Mouse (Mus musculus) heart, adult 18-20 months (tissue): Measurements from ENCODE around the gene Spcs2. TPM values are rescaled to one million over a fixed set of nuclear protein-coding genes. Genes with fewer than 3 reads are reported as not detected.
A peak's percentile ranks its signal among the peaks of the same experiment; 100 is the strongest.

Experiments
- DNase-seq, 2 experiments: peaks; one replicate each; pipeline ENCODE4 v3.0.0; 2021 to 2022; ENCODE audit warnings: mixed read lengths in 1 of 2
- total RNA-seq, 2 experiments: library from RNA; stranded (reverse); gene quantifications; 2 replicates each; pipeline ENCODE4 v1.2.3; 2021

The Spcs2 gene
- total RNA-seq, 2 experiments from 2014 or later: 62.7 to 65.6 TPM

GRCm38 (mm10) chr7:99864241-99865028 lies 1.2 kb upstream of the Spcs2 start:
- no peak for DNase-seq

DNA sequence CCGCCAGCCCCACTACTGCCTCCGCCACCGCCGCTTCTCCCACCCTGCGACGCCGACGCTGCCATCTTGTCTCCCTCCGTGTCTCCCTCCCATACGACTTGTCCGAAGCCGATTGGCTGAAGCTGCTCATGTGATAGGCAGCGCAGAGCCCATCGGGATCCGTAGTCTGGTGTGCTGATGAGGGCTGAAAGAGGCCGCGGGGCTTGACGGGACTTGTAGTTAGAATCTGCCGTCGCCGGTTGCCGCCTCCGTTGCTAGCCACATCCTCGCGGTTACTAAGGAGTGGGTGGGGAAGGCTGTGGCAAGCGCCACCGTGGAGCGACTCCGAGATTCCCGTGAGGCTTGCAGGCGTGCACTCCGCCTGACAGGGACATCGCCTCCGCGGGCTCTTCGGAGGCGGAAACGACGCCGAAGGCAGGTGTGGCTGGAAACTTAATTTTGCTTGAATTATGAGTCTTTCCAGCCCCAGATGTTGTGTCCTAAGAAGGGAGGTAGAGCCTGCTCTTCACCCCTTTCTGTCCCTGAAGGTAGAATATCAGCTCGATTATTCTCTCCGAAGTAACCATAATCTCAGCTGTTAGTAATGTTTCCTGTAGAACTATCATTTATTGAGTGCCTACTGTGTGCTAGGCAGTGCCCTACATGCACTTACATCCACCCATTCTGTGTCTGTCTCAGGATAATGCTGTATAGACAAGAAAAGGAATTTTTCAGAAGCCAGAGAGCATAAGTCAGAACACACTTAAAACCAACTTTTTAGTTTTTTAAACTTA lies 4.3 kb downstream of the Spcs2 start, which contains the start of gene Xrra1:
TSS of gene Xrra1 (plus strand) at position 304 of the 773 bp plus-strand sequence.
- DNase-seq: peak; percentile 97 to 99

DNA sequence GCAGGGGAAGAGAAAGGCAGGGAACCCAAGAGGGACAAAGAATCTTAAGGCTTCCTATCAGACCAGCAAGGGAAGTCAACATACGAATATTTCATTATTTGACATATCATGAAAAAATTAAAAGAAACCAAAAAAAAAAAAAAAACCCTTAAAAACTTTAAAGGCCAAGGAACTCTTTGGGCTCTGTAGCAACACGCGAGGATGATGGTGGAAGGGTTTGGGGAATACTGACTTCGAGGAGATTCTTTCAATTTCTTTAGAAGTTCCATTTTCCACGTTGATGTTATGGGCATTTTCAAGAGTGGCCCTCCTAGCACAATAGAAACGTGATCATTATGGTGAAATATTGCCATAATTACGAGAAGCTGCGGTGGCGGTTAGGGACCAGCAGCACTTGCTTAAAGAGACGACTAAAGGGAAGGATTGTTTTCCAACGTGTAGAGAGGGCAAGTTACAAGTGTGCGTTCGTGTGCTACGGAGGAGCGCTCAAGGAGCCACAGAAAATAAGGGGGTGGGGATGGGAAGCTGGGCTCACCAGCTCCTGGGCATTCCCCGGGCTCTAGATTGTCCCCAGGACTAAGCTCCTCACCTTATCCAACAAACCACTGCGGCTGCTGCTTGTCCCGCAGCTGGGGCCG lies 5.0 kb downstream of the Spcs2 start:
- no peak for DNase-seq

- DNase-seq: no peak
Observed at GRCm38 (mm10) chr7:99856266-99856861, 6.9 kb downstream of the Spcs2 start.

GRCm38 (mm10) chr7:99854311-99854710 lies 9.0 kb downstream of the Spcs2 start:
- DNase-seq: no peak

DNA sequence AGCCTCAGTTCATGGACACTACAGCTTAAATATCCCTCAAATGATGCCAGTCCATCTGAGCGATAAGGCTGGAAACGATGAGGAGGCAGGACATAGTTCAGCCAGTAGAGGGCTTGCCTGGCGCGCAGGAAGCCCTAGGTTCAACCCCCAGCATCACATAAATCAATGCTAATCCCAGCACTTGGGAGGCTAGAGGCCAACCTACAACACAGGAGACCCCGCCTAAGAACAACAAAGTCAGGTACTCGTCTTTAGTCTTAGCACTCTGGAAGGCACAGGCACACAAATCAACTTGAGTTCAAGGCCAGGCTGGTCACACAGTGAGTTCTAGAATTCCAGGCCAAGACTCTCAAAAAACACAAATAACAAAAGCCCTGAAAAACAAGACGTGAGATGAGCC lies 9.9 kb downstream of the Spcs2 start:
- DNase-seq: no peak

DNA sequence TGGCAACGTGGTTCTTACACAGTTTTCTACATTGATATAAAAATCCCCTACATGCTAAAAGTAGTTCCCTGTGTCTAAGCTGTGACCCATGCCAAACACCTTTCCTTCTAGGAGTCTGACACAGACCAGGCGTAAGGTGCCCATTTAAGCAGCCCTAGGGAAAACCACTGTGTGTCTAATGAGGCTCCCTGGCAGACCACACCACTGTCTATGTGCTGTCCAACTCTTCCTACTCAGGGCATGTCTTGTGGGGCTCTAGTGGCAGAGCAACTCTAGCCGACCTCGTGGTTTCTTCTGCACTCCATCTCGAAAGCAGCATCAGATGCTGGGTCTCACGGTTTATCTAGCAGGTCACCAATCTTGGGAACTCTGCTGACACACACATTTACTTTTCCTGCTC lies 11.6 kb downstream of the Spcs2 start:
- DNase-seq: no peak

GRCm38 (mm10) chr7:99851121-99851520 lies 12.1 kb downstream of the Spcs2 start:
- DNase-seq: no peak

DNA sequence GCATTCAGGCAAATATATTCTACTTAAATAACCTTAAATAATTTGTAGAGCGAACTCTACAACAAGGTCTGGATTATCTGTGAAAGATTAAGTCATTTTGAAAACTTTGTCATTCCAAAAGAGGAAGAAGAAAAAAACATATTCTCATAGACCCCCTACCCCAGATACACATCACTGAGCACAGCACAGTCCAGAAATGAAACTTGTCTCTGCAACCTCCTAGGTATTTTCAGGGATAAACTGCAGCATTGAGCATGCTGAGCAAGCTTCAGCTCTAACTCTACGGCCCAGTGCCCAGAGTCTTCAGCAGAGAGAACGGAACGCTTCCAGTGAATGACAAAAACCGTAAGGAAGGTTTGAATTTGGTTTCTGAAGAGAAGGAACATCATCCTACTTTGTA lies 12.7 kb downstream of the Spcs2 start:
- no peak for DNase-seq

DNA sequence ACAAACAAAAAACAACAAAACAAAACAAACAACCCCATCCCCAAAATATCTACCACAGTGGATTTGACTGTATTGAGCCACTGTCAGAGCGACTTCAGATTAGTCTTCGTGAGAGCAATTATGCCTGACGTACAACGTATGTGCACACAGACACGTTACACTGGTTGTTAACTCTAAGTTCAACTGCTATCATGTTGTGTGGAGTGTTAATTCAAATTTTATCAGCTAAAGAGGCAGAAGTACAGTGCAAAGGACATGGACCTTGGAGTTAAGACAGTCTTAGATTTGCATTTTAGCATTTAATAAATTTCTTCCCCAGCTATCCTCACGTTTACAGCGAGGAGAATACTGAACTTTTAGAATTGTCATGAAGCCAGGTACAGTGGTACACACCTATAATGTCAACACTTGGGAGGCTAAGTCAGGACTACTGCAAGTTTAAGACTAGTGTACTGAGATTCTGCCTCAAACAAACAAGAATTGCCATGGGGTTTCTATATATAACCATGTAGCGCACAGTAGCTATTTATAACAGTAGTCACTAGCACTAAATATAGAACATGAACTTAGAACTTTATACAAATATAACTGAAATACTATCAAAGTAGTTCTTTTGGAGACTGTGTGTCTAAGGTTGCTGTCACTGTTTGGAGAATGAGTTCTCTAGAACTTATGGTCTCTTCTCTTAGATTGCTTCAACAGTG lies 17.6 kb downstream of the Spcs2 start:
- no peak for DNase-seq

DNA sequence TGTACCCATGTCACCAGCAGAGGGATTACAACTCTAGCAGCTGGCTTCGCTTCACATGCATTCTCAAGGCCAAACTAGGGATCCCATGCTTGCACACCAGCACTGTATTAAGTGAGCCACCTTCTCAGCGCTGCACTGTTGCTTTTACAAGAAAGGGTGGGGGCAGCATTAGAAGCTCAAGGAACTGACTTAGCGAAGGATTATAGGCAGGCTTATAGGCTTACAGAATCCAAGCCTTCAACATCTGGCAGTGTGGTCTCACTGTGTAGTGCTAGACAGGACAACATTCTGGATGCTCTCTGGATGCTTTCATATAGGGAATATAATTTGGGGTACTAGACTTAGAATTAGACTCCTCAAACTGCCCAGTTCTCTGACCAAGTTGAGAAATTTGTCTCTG lies 25.0 kb downstream of the Spcs2 start:
- no peak for DNase-seq

GRCm38 (mm10) chr7:99837358-99838071 lies 25.7 kb downstream of the Spcs2 start:
- no peak for DNase-seq

DNA sequence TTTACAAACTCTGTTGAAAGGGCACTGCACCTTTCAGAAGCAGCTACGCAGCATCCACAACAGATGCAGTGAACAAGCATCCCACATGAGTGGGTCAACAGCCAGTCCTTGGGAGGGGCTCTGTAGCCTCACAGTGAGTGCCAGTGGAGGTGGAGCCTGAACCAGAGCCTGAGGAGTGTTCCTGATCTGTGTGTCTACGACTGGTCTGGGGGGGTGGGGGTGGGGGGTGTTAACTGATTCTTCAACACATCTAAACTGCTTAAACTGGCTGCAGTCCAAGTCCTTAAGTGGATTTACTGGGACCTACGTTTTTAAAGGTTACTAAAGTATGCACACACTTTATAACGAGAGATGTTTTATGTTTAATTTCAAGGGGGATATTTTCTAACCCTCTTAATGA lies 26.5 kb downstream of the Spcs2 start:
- no peak for DNase-seq

DNA sequence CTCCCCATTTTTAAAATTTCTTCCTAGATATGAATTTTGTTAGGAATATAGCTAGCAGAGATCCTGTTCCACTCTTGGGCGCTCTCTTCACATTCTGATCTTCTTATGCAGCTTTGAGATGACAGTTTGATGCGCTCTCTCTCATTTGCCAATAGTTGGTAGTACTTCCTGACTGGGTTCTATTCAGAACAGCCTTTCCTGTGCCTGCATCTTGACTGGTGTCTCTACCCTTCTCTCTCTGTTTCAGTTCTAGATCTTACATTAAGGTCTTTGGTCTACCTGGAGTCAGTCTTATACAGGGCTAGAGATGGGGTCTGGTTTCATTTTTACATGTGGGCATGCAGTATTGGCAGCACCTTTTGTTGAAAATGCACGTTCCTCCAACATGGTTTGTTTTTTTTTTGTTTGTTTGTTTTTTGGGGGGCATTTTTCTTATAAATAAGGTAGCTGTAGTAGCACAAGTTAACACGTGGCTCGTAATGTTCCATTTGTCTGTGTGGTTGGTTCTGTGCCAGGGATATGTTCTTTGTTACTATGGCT lies 28.9 kb downstream of the Spcs2 start:
- DNase-seq: no peak

DNA sequence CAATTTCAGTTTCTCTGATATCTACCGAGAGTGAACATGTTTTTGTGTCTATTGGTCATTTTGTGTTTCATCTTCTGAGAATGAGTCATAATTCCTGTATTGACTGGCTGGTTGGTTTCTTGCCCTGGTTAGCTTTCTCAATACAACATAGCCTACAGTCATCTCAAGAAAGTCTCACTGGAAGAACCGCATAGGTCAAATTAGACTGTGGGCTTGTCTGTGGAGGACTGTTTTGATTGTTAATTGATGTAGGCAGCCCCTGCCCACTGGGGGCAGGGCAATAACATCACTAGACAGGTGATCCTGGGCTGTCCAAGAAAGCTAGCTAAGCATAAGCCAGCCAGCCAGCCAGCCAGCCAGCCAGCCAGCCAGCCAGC lies 29.4 kb downstream of the Spcs2 start:
- no peak for DNase-seq

GRCm38 (mm10) chr7:99833115-99833845 lies 30.0 kb downstream of the Spcs2 start:
- no peak for DNase-seq

GRCm38 (mm10) chr7:99828083-99828570 lies 35.1 kb downstream of the Spcs2 start, which contains the start of gene Neu3:
Gene Neu3, minus strand, starts transcription at chr7:99828417.
- peak; percentile 97 for DNase-seq

GRCm38 (mm10) chr7:99826096-99826495 lies 37.2 kb downstream of the Spcs2 start:
- DNase-seq: no peak

DNA sequence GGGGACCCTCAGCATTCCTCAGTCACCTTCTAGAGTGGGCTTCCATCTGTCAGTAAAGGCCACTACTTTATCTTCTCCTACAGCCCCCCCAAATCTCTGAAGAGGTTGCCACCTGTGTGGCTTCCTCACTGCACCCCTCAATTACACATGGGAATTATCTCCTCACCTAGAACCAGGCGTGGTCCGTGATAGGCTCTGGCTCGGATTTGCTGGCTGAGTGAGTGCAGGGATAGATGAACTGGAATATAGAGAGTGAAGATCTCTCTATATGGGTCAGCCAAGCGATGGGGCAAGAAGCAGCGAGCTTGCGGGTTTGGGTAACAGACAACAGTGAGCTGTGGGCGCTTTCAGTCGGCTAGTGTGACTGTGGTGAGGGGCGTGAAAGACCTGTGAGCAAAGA lies 37.8 kb downstream of the Spcs2 start:
- no peak for DNase-seq
